Mouse (Mus musculus): ENCODE measurements around the gene Uxs1. TPM values are rescaled to one million over a fixed set of nuclear protein-coding genes. Genes with fewer than 3 reads are reported as not detected.

Gene Uxs1
- polyA plus RNA-seq, 1 experiment, result 31.2 TPM

- TF ChIP-seq GATA1 (IDR thresholded peaks at IDR 0.05; ENCODE audit: low read length), result no peak
Observed at GRCm38 (mm10) chr1:43820571-43820970, 7.0 kb downstream of the Uxs1 start.

DNA sequence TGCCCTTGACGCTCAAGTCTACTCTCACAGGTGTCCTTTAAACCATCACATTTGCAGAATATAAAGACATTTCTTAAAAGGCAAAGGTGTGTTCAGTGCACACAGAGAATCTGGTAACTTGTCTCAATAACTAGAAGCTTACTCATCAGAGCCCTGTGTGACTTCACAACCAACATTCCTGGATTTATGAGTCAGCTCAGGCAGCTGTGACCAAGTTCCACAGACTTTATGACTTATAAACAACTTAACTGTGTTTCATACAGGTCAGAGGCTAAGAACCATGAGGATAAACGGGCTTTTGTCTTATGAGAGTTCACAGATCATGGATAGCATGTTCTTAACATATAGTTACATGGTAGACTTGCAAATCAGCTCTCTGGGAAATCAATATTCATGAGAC lies 8.5 kb downstream of the Uxs1 start:
- no peak for TF ChIP-seq GATA1 (IDR thresholded peaks at IDR 0.05; ENCODE audit: low read length)

GRCm38 (mm10) chr1:43818356-43818755 lies 9.2 kb downstream of the Uxs1 start:
- TF ChIP-seq GATA1 (IDR thresholded peaks at IDR 0.05; ENCODE audit: low read length), result no peak

GRCm38 (mm10) chr1:43811764-43812163 lies 15.8 kb downstream of the Uxs1 start:
- no peak for TF ChIP-seq GATA1 (IDR thresholded peaks at IDR 0.05; ENCODE audit: low read length)

DNA sequence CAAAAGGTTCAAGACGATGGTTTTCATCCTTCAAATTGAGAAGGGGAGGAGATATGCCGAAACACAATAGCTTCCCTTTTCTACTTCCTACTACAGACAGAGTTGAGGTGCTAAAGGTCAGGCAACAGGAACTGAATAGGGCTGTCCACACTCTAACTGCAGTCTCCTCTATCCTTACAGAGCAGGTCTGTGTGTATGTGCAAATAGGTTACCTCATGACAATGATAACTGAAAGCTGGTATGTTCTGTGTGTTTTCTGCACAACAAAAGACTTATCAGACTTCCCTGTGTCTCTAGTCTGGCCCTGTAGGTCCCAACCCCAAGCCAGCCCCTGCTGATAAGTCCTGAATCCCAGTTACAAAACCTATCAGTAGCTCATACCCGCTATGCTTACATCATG lies 16.5 kb downstream of the Uxs1 start:
- no peak for TF ChIP-seq GATA1 (IDR thresholded peaks at IDR 0.05; ENCODE audit: low read length)

DNA sequence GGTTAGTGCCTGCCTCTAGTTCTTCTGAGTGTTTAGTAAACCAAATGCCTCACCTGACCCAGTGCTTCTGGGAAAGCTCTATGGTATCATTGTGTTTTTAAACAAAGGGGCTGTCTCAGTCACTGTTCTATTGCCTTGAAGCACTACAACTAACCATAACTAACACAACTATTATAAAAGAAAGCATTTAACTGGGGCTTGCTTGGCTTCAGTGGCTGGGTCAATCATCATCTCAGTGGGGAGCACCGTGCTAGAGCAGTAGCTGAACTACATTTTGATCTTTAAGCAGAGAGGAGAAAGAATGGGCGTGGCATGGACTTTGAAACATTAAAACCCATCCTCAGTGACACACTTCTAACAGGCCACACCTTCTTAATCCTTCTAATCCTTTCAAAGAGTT lies 18.2 kb downstream of the Uxs1 start:
- TF ChIP-seq GATA1 (IDR thresholded peaks at IDR 0.05; ENCODE audit: low read length), result no peak

GRCm38 (mm10) chr1:43803906-43804474 lies 23.6 kb downstream of the Uxs1 start:
- TF ChIP-seq GATA1 (IDR thresholded peaks at IDR 0.05; ENCODE audit: low read length), result no peak

- TF ChIP-seq GATA1 (IDR thresholded peaks at IDR 0.05; ENCODE audit: low read length), result no peak
Observed at GRCm38 (mm10) chr1:43798048-43798447, 29.6 kb downstream of the Uxs1 start.

DNA sequence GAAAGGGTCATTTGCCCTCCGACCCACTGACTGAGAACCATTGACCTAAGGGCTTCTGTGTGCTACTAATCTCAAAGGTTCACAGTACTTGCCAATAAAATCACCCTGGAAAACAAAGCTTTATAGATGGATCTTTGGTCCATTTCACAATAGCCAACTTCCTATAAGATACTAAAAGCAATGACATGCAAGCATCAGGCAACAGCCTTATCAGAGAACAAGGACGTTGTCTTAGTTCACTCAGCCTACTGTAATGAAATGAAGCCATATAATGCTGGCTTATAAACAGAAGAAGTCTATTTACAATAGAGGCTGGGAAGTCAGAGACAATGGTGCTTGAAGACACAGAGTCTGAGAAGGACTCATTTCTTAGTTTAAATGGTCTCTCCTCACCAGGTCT lies 37.8 kb downstream of the Uxs1 start:
- TF ChIP-seq GATA1 (IDR thresholded peaks at IDR 0.05; ENCODE audit: low read length), result no peak

- no peak for TF ChIP-seq GATA1 (IDR thresholded peaks at IDR 0.05; ENCODE audit: low read length)
Observed at GRCm38 (mm10) chr1:43786711-43787110, 40.9 kb downstream of the Uxs1 start.

DNA sequence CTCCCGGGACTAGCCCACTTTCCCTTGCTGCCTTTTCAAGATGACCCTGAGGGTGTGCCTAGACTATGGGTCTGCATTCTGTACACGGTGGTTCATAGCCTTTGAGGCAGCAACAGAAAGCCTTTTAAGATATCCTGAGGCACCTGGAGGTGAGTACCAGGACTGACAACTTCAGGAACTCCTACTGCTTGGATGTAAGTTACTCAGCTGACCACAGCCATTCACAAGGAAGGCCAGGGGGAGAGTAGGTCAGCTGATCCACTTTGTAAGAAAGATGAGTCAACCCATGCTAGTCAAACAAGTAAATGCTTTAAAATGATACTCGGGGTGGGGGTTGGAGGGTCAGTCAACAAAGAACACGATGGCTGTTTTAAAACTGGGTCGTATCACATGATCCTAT lies 42.3 kb downstream of the Uxs1 start:
- no peak for TF ChIP-seq GATA1 (IDR thresholded peaks at IDR 0.05; ENCODE audit: low read length)

- TF ChIP-seq GATA1 (IDR thresholded peaks at IDR 0.05; ENCODE audit: low read length), result no peak
Observed at GRCm38 (mm10) chr1:43783186-43783585, 44.4 kb downstream of the Uxs1 start.

DNA sequence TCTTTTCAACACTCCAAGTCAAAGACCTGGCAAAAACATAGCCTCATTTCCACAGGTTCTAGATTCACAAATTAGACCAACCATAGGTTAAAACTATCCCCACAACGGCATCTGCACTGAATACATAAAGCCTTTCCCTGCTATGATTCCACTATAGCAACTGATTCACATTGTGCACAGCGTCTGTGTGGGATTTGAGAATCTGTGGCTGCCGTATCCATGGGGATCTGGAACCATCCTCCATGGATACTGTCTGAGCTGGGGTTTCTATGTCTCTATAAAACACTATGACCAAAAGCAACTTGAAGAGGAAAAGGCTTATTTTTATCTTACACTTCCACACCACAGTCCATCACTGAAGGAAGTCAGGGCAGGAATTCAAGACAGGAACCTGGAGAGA lies 44.9 kb downstream of the Uxs1 start:
- TF ChIP-seq GATA1 (IDR thresholded peaks at IDR 0.05; ENCODE audit: low read length), result no peak

DNA sequence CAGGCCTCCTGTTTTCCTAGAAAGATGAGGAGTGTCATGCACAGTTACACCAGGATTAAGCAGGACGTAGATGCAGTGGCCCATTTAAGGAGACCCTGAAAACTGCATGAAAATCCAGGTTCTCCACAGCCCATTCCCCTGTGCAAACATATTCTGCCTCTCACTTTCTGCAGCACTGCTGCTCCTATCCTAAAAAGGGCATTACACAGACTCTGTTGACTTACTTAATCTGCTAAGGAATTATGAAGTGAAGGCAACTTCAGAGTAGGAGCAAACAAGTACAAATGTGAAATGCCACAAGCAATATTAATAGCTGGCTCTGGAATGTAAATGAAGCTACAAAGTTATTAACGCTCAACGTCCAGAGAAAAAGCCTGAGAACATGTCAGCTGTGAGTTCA lies 45.9 kb downstream of the Uxs1 start:
- no peak for TF ChIP-seq GATA1 (IDR thresholded peaks at IDR 0.05; ENCODE audit: low read length)

- TF ChIP-seq GATA1 (IDR thresholded peaks at IDR 0.05; ENCODE audit: low read length), result no peak
Observed at GRCm38 (mm10) chr1:43781195-43781594, 46.4 kb downstream of the Uxs1 start.

DNA sequence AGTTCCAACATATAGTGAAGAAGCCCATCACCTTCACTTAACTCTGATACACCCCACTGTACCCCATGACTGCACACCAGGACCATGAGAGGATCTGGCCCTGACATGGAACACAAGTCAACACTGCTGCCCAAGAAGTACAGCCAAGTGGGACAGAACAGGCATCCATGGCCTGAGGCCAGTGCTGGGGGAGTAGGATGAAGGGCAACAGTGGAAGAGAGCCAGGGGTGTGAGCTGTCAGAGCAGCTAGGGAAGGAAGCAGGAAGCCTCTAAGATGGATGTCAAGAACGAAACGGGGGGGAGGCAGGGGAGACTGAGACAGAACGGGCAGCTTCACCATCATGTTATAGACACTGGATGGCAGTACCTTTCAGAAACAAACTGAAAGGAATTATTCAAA lies 51.5 kb downstream of the Uxs1 start:
- TF ChIP-seq GATA1 (IDR thresholded peaks at IDR 0.05; ENCODE audit: low read length), result no peak

GRCm38 (mm10) chr1:43774126-43774525 lies 53.5 kb downstream of the Uxs1 start:
- no peak for TF ChIP-seq GATA1 (IDR thresholded peaks at IDR 0.05; ENCODE audit: low read length)

- no peak for TF ChIP-seq GATA1 (IDR thresholded peaks at IDR 0.05; ENCODE audit: low read length)
Observed at GRCm38 (mm10) chr1:43772694-43773093, 54.9 kb downstream of the Uxs1 start.
